Mouse (Mus musculus) spleen, adult 2 months (tissue): ENCODE data around the gene Enpp1.

Experiments used
- CTCF ChIP-seq: fragments of 200-500 bp; IDR thresholded peaks from 2 replicates; pipeline ENCODE4 v1.5.1; 2011; ENCODE audit warnings: mild to moderate bottlenecking, inconsistent platforms; ENCODE audit not compliant: insufficient read depth, insufficient read length, insufficient replicate concordance; ENCODE audit errors: extremely low read depth
- POLR2A ChIP-seq: fragments of 200-500 bp; IDR thresholded peaks from 2 replicates; pipeline ENCODE4 v1.6.1; 2011; ENCODE audit warnings: low read depth, low read length, inconsistent platforms

- TF ChIP-seq CTCF: no peak
- no peak for TF ChIP-seq POLR2A
These were observed 13.7 kb downstream of the Enpp1 start for GRCm38 (mm10) chr10:24698131-24698775.
